Mouse (Mus musculus): ENCODE results near the gene Rnf180. TPM values are rescaled to one million over a fixed set of nuclear protein-coding genes. Genes with fewer than 3 reads are reported as not detected.

Gene Rnf180
- polyA plus RNA-seq, 1 experiment from 2014 or later = 7.0 TPM

DNA sequence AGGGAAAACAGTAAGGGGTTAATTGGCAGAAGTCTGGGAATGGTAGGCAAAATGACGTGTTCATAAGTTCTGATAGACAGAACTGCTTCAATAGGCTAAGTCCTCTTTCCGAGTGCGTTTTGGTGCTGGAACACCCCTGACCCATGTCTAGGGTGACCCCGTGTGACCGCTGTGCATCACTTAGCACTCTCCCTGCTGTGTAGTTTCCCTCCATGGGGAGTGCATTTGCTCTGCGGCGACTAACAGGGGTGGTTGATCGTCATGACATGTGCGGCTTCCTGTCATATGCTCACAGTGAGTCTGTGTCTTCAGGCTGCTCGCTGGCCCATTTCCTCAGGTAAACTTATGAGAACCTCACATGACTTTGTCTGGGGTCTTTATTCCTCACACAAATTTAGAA lies 70.6 kb downstream of the Rnf180 start:
- H3K27ac ChIP-seq (ENCODE audit: low read depth, low read length) = no peak overlapping the region
- no peaks in the 10 kb centered on the region for H3K4me1 ChIP-seq (ENCODE audit: control insufficient read depth, insufficient read depth, low read length)
- no peaks in the 10 kb centered on the region for H3K27me3 ChIP-seq (ENCODE audit: control insufficient read depth, insufficient read depth, low read length)
- no peak overlapping the region for H3K4me2 ChIP-seq (ENCODE audit: low read depth)
- no peak overlapping the region for H3K4me3 ChIP-seq (ENCODE audit: low read depth, low read length)
- H3K36me3 ChIP-seq (ENCODE audit: control insufficient read depth, insufficient read depth, low read length) = no peaks in the 10 kb centered on the region
- WGBS = 55% methylated on average over 10 of the region's 10 CpGs
- ATAC-seq (ENCODE audit: insufficient read depth, low FRiP score, low TSS enrichment) (no peak), DNase-seq (ENCODE audit: low spot score) (no peak)
- no peak overlapping the region for H3K9ac ChIP-seq (ENCODE audit: low read length)
- no peaks in the 10 kb centered on the region for H3K9me3 ChIP-seq (ENCODE audit: control insufficient read depth, low read length)

- no peaks in the 10 kb centered on the region for H3K27me3 ChIP-seq (ENCODE audit: control insufficient read depth, insufficient read depth, low read length)
- H3K27ac ChIP-seq (ENCODE audit: low read depth, low read length) = no peak overlapping the region
- DNase-seq (ENCODE audit: low spot score) (no peak), ATAC-seq (ENCODE audit: insufficient read depth, low FRiP score, low TSS enrichment) (peak; percentile 59; the same call in 1 of the 2 replicates)
- no peak overlapping the region for H3K4me2 ChIP-seq (ENCODE audit: low read depth)
- no peak overlapping the region for H3K4me3 ChIP-seq (ENCODE audit: low read depth, low read length)
- H3K4me1 ChIP-seq (ENCODE audit: control insufficient read depth, insufficient read depth, low read length) = no peaks in the 10 kb centered on the region
- H3K9me3 ChIP-seq (ENCODE audit: control insufficient read depth, low read length) = no peaks in the 10 kb centered on the region
- 72% methylated on average over 3 of the region's 3 CpGs for WGBS
- no peaks in the 10 kb centered on the region for H3K36me3 ChIP-seq (ENCODE audit: control insufficient read depth, insufficient read depth, low read length)
- no peak overlapping the region for H3K9ac ChIP-seq (ENCODE audit: low read length)
Observed at GRCm38 (mm10) chr13:105223147-105223546, 71.5 kb downstream of the Rnf180 start.

GRCm38 (mm10) chr13:105222016-105222725 lies 72.4 kb downstream of the Rnf180 start:
- no peaks in the 10 kb centered on the region for H3K36me3 ChIP-seq (ENCODE audit: control insufficient read depth, insufficient read depth, low read length)
- 86% methylated on average over 5 of the region's 5 CpGs for WGBS
- H3K4me3 ChIP-seq (ENCODE audit: low read depth, low read length) = no peak overlapping the region
- no peaks in the 10 kb centered on the region for H3K27me3 ChIP-seq (ENCODE audit: control insufficient read depth, insufficient read depth, low read length)
- H3K9ac ChIP-seq (ENCODE audit: low read length) = no peak overlapping the region
- no peak overlapping the region for H3K27ac ChIP-seq (ENCODE audit: low read depth, low read length)
- DNase-seq (ENCODE audit: low spot score) (no peak), ATAC-seq (ENCODE audit: insufficient read depth, low FRiP score, low TSS enrichment) (no peak)
- no peaks in the 10 kb centered on the region for H3K4me1 ChIP-seq (ENCODE audit: control insufficient read depth, insufficient read depth, low read length)
- no peaks in the 10 kb centered on the region for H3K9me3 ChIP-seq (ENCODE audit: control insufficient read depth, low read length)
- H3K4me2 ChIP-seq (ENCODE audit: low read depth) = no peak overlapping the region

DNA sequence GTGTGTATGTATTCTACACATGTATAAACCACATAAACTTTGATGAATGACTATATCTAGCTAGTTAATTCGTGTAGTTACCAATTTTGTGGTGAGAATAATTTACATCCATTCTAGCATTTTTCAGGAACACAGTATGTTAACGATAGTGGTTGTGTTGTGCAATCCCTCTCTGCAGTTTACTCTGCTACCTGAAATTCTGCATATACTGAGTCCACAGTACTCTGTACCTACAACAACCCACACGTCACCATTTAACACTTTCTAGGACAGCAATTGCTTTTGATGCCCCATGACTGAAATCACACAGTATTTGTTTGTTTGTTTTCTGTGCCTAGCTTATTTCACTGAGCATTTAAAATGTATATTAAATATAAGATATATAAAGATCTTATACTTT lies 83.9 kb downstream of the Rnf180 start:
- H3K9me3 ChIP-seq (ENCODE audit: control insufficient read depth, low read length) = no peaks in the 10 kb centered on the region
- no peaks in the 10 kb centered on the region for H3K36me3 ChIP-seq (ENCODE audit: control insufficient read depth, insufficient read depth, low read length)
- ATAC-seq (ENCODE audit: insufficient read depth, low FRiP score, low TSS enrichment) = no peak
- 84% methylated on average over 3 of the region's 3 CpGs for WGBS
- no peak overlapping the region for H3K4me2 ChIP-seq (ENCODE audit: low read depth)
- DNase-seq (ENCODE audit: low spot score) = no peak
- no peaks in the 10 kb centered on the region for H3K4me1 ChIP-seq (ENCODE audit: control insufficient read depth, insufficient read depth, low read length)
- no peak overlapping the region for H3K27ac ChIP-seq (ENCODE audit: low read depth, low read length)
- no peak overlapping the region for H3K9ac ChIP-seq (ENCODE audit: low read length)
- no peaks in the 10 kb centered on the region for H3K27me3 ChIP-seq (ENCODE audit: control insufficient read depth, insufficient read depth, low read length)
- no peak overlapping the region for H3K4me3 ChIP-seq (ENCODE audit: low read depth, low read length)

GRCm38 (mm10) chr13:105203851-105204250 lies 90.8 kb downstream of the Rnf180 start:
- H3K27ac ChIP-seq (ENCODE audit: low read depth, low read length) = no peak overlapping the region
- no peaks in the 10 kb centered on the region for H3K4me1 ChIP-seq (ENCODE audit: control insufficient read depth, insufficient read depth, low read length)
- no peak overlapping the region for H3K4me2 ChIP-seq (ENCODE audit: low read depth)
- WGBS = 88% methylated on average over 3 of the region's 3 CpGs
- H3K4me3 ChIP-seq (ENCODE audit: low read depth, low read length) = no peak overlapping the region
- no peak overlapping the region for H3K9ac ChIP-seq (ENCODE audit: low read length)
- no peak for ATAC-seq (ENCODE audit: insufficient read depth, low FRiP score, low TSS enrichment)
- DNase-seq (ENCODE audit: low spot score) = no peak
- no peaks in the 10 kb centered on the region for H3K36me3 ChIP-seq (ENCODE audit: control insufficient read depth, insufficient read depth, low read length)
- H3K9me3 ChIP-seq (ENCODE audit: control insufficient read depth, low read length) = no peaks in the 10 kb centered on the region
- no peaks in the 10 kb centered on the region for H3K27me3 ChIP-seq (ENCODE audit: control insufficient read depth, insufficient read depth, low read length)

DNA sequence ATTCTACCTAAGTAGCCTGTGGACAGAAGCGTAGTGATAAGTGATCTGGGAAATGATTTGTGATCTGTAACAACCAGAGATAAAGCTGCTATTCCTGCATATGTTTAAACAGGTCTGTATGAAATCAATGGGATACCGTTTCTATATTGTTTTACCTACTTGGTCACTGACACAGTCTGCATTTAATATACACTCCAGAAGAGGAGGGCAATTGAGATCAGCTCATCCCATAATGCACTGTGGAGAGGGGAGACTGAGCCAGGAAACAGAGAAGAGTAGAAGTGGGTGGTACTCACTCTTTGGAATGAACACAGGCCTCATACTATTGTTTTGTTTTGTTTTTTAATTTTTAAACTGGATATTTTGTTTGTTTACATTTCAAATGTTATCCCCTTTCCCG lies 96.0 kb downstream of the Rnf180 start:
- H3K36me3 ChIP-seq (ENCODE audit: control insufficient read depth, insufficient read depth, low read length) = no peaks in the 10 kb centered on the region
- no peak overlapping the region for H3K4me2 ChIP-seq (ENCODE audit: low read depth)
- no peaks in the 10 kb centered on the region for H3K4me1 ChIP-seq (ENCODE audit: control insufficient read depth, insufficient read depth, low read length)
- no peaks in the 10 kb centered on the region for H3K27me3 ChIP-seq (ENCODE audit: control insufficient read depth, insufficient read depth, low read length)
- H3K9ac ChIP-seq (ENCODE audit: low read length) = no peak overlapping the region
- DNase-seq (ENCODE audit: low spot score) (no peak), ATAC-seq (ENCODE audit: insufficient read depth, low FRiP score, low TSS enrichment) (no peak)
- H3K4me3 ChIP-seq (ENCODE audit: low read depth, low read length) = no peak overlapping the region
- 75% methylated on average over 3 of the region's 3 CpGs for WGBS
- H3K27ac ChIP-seq (ENCODE audit: low read depth, low read length) = no peak overlapping the region
- H3K9me3 ChIP-seq (ENCODE audit: control insufficient read depth, low read length) = no peaks in the 10 kb centered on the region

GRCm38 (mm10) chr13:105198028-105198427 lies 96.6 kb downstream of the Rnf180 start:
- Histone ChIP-seq H3K36me3 (ENCODE audit: control insufficient read depth, insufficient read depth, low read length) (no peaks in the 10 kb centered on the region), H3K9me3 (ENCODE audit: control insufficient read depth, low read length) (no peaks in the 10 kb centered on the region), H3K4me2 (ENCODE audit: low read depth) (no peak overlapping the region), H3K9ac (ENCODE audit: low read length) (no peak overlapping the region), H3K27ac (ENCODE audit: low read depth, low read length) (no peak overlapping the region), H3K4me3 (ENCODE audit: low read depth, low read length) (no peak overlapping the region), H3K27me3 (ENCODE audit: control insufficient read depth, insufficient read depth, low read length) (no peaks in the 10 kb centered on the region), H3K4me1 (ENCODE audit: control insufficient read depth, insufficient read depth, low read length) (no peaks in the 10 kb centered on the region)
- 34% methylated on average over 3 of the region's 3 CpGs for WGBS
- DNase-seq (ENCODE audit: low spot score) (no peak), ATAC-seq (ENCODE audit: insufficient read depth, low FRiP score, low TSS enrichment) (no peak)

DNA sequence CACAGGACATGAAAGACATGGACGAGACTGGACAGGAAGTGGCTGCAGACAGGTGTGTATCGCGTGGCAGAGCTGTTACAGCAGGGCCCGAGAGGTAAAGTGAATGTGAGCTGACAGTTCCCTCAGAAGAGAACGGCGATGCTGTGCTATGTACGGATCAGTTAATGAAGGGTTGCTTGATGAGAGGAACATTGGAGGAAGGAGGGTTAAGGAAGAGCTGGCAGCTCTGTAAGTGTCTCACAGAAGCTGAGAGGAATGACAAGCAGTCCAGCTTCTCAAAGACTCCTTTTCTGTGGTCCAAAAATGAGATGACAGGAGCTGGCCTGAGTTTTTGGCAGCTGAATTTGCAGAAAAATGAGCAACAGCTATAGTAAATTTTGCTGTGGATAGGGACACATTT lies 101.0 kb downstream of the Rnf180 start:
- Histone ChIP-seq H3K36me3 (ENCODE audit: control insufficient read depth, insufficient read depth, low read length) (no peaks in the 10 kb centered on the region), H3K4me2 (ENCODE audit: low read depth) (no peak overlapping the region), H3K9me3 (ENCODE audit: control insufficient read depth, low read length) (no peaks in the 10 kb centered on the region), H3K9ac (ENCODE audit: low read length) (no peak overlapping the region), H3K4me1 (ENCODE audit: control insufficient read depth, insufficient read depth, low read length) (no peaks in the 10 kb centered on the region), H3K27ac (ENCODE audit: low read depth, low read length) (no peak overlapping the region), H3K4me3 (ENCODE audit: low read depth, low read length) (no peak overlapping the region), H3K27me3 (ENCODE audit: control insufficient read depth, insufficient read depth, low read length) (no peaks in the 10 kb centered on the region)
- WGBS = 81% methylated on average over 7 of the region's 7 CpGs
- DNase-seq (ENCODE audit: low spot score) (no peak), ATAC-seq (ENCODE audit: insufficient read depth, low FRiP score, low TSS enrichment) (no peak)

GRCm38 (mm10) chr13:105188730-105189129 lies 105.9 kb downstream of the Rnf180 start:
- Histone ChIP-seq H3K27ac (ENCODE audit: low read depth, low read length) (no peak overlapping the region), H3K4me1 (ENCODE audit: control insufficient read depth, insufficient read depth, low read length) (no peaks in the 10 kb centered on the region), H3K4me2 (ENCODE audit: low read depth) (no peak overlapping the region), H3K9me3 (ENCODE audit: control insufficient read depth, low read length) (no peaks in the 10 kb centered on the region), H3K36me3 (ENCODE audit: control insufficient read depth, insufficient read depth, low read length) (no peaks in the 10 kb centered on the region), H3K27me3 (ENCODE audit: control insufficient read depth, insufficient read depth, low read length) (no peaks in the 10 kb centered on the region), H3K4me3 (ENCODE audit: low read depth, low read length) (no peak overlapping the region), H3K9ac (ENCODE audit: low read length) (no peak overlapping the region)
- ATAC-seq (ENCODE audit: insufficient read depth, low FRiP score, low TSS enrichment) (no peak), DNase-seq (ENCODE audit: low spot score) (no peak)
- 91% methylated on average over 7 of the region's 7 CpGs for WGBS
